Mouse (Mus musculus) midbrain, embryonic 11.5 days (tissue): ENCODE results near the gene H2al1a. TPM values are rescaled to one million over a fixed set of nuclear protein-coding genes. Genes with fewer than 3 reads are reported as not detected.
"Not testable (repeated sequence)": the region's sequence is repeated elsewhere in the genome, so short reads cannot be mapped to it uniquely, and the experiment has no call there.

ENCODE experiments used
- ATAC-seq: fragments of 200-750 bp; cut with Nextera tagmentation; 2 replicates; pipeline ENCODE4 v1.8.0; 2017; ENCODE audit warnings: moderate TSS enrichment, moderate library complexity; ENCODE audit not compliant: low FRiP score
- DNase-seq: peaks from one replicate; pipeline ENCODE4 v3.0.0; 2015; ENCODE audit warnings: low spot score; ENCODE audit errors: missing footprints
- H3K27ac ChIP-seq: fragments of 300-500 bp; sonication (generic); 2 replicates; pipeline ENCODE4 v1.5.1; 2014; ENCODE audit warnings: low read depth, low read length
- H3K27me3 ChIP-seq: fragments of 300-500 bp; sonication (generic); 2 replicates; pipeline ENCODE4 v1.6.1; 2014; ENCODE audit warnings: mild to moderate bottlenecking, low read length, moderate library complexity, mixed read lengths; ENCODE audit not compliant: control insufficient read depth, insufficient read depth
- H3K36me3 ChIP-seq: fragments of 300-500 bp; sonication (generic); 2 replicates; pipeline ENCODE4 v1.6.1; 2014; ENCODE audit warnings: mild to moderate bottlenecking, low read length, moderate library complexity, mixed read lengths; ENCODE audit not compliant: control insufficient read depth, insufficient read depth
- H3K4me1 ChIP-seq: fragments of 300-500 bp; sonication (generic); 2 replicates; pipeline ENCODE4 v1.6.1; 2014; ENCODE audit warnings: low read length; ENCODE audit not compliant: control insufficient read depth, insufficient read depth
- H3K4me2 ChIP-seq: fragments of 300-500 bp; sonication (generic); 2 replicates; pipeline ENCODE4 v1.6.1; 2014; ENCODE audit warnings: mild to moderate bottlenecking, moderate library complexity
- H3K4me3 ChIP-seq: fragments of 300-500 bp; sonication (generic); 2 replicates; pipeline ENCODE4 v1.5.1; 2014; ENCODE audit warnings: low read depth, low read length
- H3K9ac ChIP-seq: fragments of 300-500 bp; sonication (generic); 2 replicates; pipeline ENCODE4 v1.6.1; 2014; ENCODE audit warnings: low read length
- H3K9me3 ChIP-seq: fragments of 300-500 bp; sonication (generic); 2 replicates; pipeline ENCODE4 v1.6.1; 2016; ENCODE audit warnings: low read length; ENCODE audit not compliant: control insufficient read depth
- WGBS: fragments of 180-500 bp; shearing (Covaris S2); extraction: QIAGEN DNeasy Blood & Tissue Kit; methylation state at CpG from one replicate; pipeline ENCODE4 v1.1.7; 2014; 5-methylcytosine and 5-hydroxymethylcytosine counted together
- polyA plus RNA-seq: library from polyadenylated mRNA; unstranded; fragments of >200 nt; fragmentation: Nextera tagmentation; extraction: Ambion mirVana; gene quantifications from 2 replicates; pipeline ENCODE4 v1.2.1, GENCODE M21; 2014

Gene H2al1a
- polyA plus RNA-seq, 1 experiment from 2014 or later = not detected

- no peak for DNase-seq
- Histone ChIP-seq H3K9ac (no peak overlapping the region), H3K4me1 (no peaks in the 10 kb centered on the region), H3K4me2 (no peak overlapping the region), H3K36me3 (no peaks in the 10 kb centered on the region), H3K27me3 (no peaks in the 10 kb centered on the region), H3K9me3 (no peaks in the 10 kb centered on the region), H3K4me3 (no peak overlapping the region), H3K27ac (no peak overlapping the region)
- WGBS = 90% methylated on average over 6 of the region's 6 CpGs
- no peak for ATAC-seq
These were observed 22.0 kb upstream of the H2al1a start for GRCm38 (mm10) chrX:11277083-11277482.

- no peaks in the 10 kb centered on the region for H3K36me3 ChIP-seq
- no peaks in the 10 kb centered on the region for H3K4me1 ChIP-seq
- no peak for ATAC-seq
- no peak overlapping the region for H3K27ac ChIP-seq
- H3K4me2 ChIP-seq = no peak overlapping the region
- WGBS = 70% methylated on average over 2 of the region's 2 CpGs
- H3K9ac ChIP-seq = no peak overlapping the region
- H3K9me3 ChIP-seq = no peaks in the 10 kb centered on the region
- H3K4me3 ChIP-seq = no peak overlapping the region
- no peaks in the 10 kb centered on the region for H3K27me3 ChIP-seq
- no peak for DNase-seq
These were observed 18.3 kb upstream of the H2al1a start for GRCm38 (mm10) chrX:11280741-11281140.

GRCm38 (mm10) chrX:11288306-11288882 lies 10.7 kb upstream of the H2al1a start:
- ATAC-seq = no peak
- H3K36me3 ChIP-seq = no peaks in the 10 kb centered on the region
- no peak overlapping the region for H3K4me3 ChIP-seq
- no peak overlapping the region for H3K9ac ChIP-seq
- no peak overlapping the region for H3K4me2 ChIP-seq
- H3K9me3 ChIP-seq = no peaks in the 10 kb centered on the region
- no peaks in the 10 kb centered on the region; the same call in 1 of the 2 replicates for H3K27me3 ChIP-seq
- 82% methylated on average over 14 of the region's 14 CpGs for WGBS
- no peaks in the 10 kb centered on the region for H3K4me1 ChIP-seq
- no peak for DNase-seq
- H3K27ac ChIP-seq = no peak overlapping the region

- DNase-seq = no peak
- Histone ChIP-seq H3K27ac (no peak overlapping the region), H3K4me2 (no peak overlapping the region), H3K27me3 (no peaks in the 10 kb centered on the region; the same call in 1 of the 2 replicates), H3K4me1 (no peaks in the 10 kb centered on the region), H3K4me3 (no peak overlapping the region), H3K36me3 (no peaks in the 10 kb centered on the region), H3K9me3 (no peaks in the 10 kb centered on the region), H3K9ac (no peak overlapping the region)
- 50% methylated on average over 4 of the region's 4 CpGs for WGBS
- no peak for ATAC-seq
These were observed 9.8 kb upstream of the H2al1a start for GRCm38 (mm10) chrX:11289244-11289643.

GRCm38 (mm10) chrX:11302132-11302531 lies 3.1 kb downstream of the H2al1a start, which contains the start of gene H2al1b:
TSS of gene H2al1b (plus strand) at chrX:11302432.
- not testable (repeated sequence) for H3K4me2 ChIP-seq, H3K9ac ChIP-seq, ATAC-seq, H3K27me3 ChIP-seq, H3K9me3 ChIP-seq, H3K27ac ChIP-seq, H3K4me1 ChIP-seq, H3K36me3 ChIP-seq, H3K4me3 ChIP-seq, DNase-seq
- WGBS = 82% methylated on average over 1 of the region's 3 CpGs

GRCm38 (mm10) chrX:11305355-11305754 lies 6.3 kb downstream of the H2al1a start, which contains the start of gene H2al1c:
TSS of gene H2al1c (plus strand) at chrX:11305655.
- H3K4me1 ChIP-seq, H3K36me3 ChIP-seq, H3K4me2 ChIP-seq, H3K27ac ChIP-seq, H3K9ac ChIP-seq, H3K9me3 ChIP-seq, H3K4me3 ChIP-seq, H3K27me3 ChIP-seq, DNase-seq, ATAC-seq: not testable (repeated sequence)
- 75% methylated on average over 1 of the region's 6 CpGs for WGBS

GRCm38 (mm10) chrX:11308524-11308923 lies 9.5 kb downstream of the H2al1a start, which contains the start of gene H2al1d:
TSS of gene H2al1d (plus strand) at chrX:11308824.
- H3K27me3 ChIP-seq, DNase-seq, H3K9ac ChIP-seq, H3K4me1 ChIP-seq, H3K27ac ChIP-seq, H3K4me2 ChIP-seq, ATAC-seq, H3K4me3 ChIP-seq, H3K9me3 ChIP-seq, H3K36me3 ChIP-seq: not testable (repeated sequence)
- WGBS = no CpG with 5 or more reads among the region's 6 CpGs

- not testable (repeated sequence) for H3K36me3 ChIP-seq, H3K27ac ChIP-seq, ATAC-seq, DNase-seq, H3K4me1 ChIP-seq, H3K27me3 ChIP-seq, H3K9me3 ChIP-seq, H3K4me3 ChIP-seq, H3K4me2 ChIP-seq, H3K9ac ChIP-seq
- WGBS = no CpG with 5 or more reads among the region's 3 CpGs
These were observed 12.6 kb downstream of the H2al1a start, which contains the start of gene H2al1e for GRCm38 (mm10) chrX:11311634-11312033. TSS of gene H2al1e (plus strand) at chrX:11311934.

- WGBS = no CpG with 5 or more reads among the region's 6 CpGs
- H3K9me3 ChIP-seq, H3K36me3 ChIP-seq, H3K4me2 ChIP-seq, H3K9ac ChIP-seq, H3K4me1 ChIP-seq, DNase-seq, H3K27me3 ChIP-seq, H3K4me3 ChIP-seq, ATAC-seq, H3K27ac ChIP-seq: not testable (repeated sequence)
These were observed 15.8 kb downstream of the H2al1a start, which contains the start of gene H2al1f for GRCm38 (mm10) chrX:11314858-11315257. TSS of gene H2al1f (plus strand) at chrX:11315158.
